Mouse (Mus musculus): ENCODE measurements around the gene Armh3.

- TF ChIP-seq POLR2A (IDR thresholded peaks at IDR 0.05; ENCODE audit: low read depth, low read length): no peak
- no peak for TF ChIP-seq ZMIZ1 (IDR thresholded peaks at IDR 0.05; ENCODE audit: low read depth, low read length)
- TF ChIP-seq EP300 (IDR thresholded peaks at IDR 0.05; ENCODE audit: low read length): no peak
- no peak for TF ChIP-seq CTCF (conservative IDR thresholded peaks at IDR 0.05 in 1 of 2, IDR thresholded peaks at IDR 0.05 in 1 of 2; ENCODE audit: low read depth in 2 of 2, low read length in 2 of 2)
- no peak for TF ChIP-seq E2F4 (IDR thresholded peaks at IDR 0.05; ENCODE audit: insufficient replicate concordance, low read depth, low read length)
- TF ChIP-seq MYC (IDR thresholded peaks at IDR 0.05; ENCODE audit: low read depth, low read length): no peak
- TF ChIP-seq USF1 (IDR thresholded peaks at IDR 0.05; ENCODE audit: low read depth, low read length): no peak
- TF ChIP-seq NELFE (IDR thresholded peaks at IDR 0.05; ENCODE audit: low read depth, low read length): no peak
- TF ChIP-seq MAZ (IDR thresholded peaks at IDR 0.05; ENCODE audit: low read depth, low read length): no peak
- TF ChIP-seq ELF1 (IDR thresholded peaks at IDR 0.05; ENCODE audit: low read depth, low read length): no peak
- no peak for TF ChIP-seq CHD2 (IDR thresholded peaks at IDR 0.05; ENCODE audit: low read length)
- TF ChIP-seq POLR2AphosphoS2 (IDR thresholded peaks at IDR 0.05; ENCODE audit: low read depth, low read length): no peak
- no peak for TF ChIP-seq MXI1 (IDR thresholded peaks at IDR 0.05; ENCODE audit: low read depth, low read length)
- TF ChIP-seq BHLHE40 (IDR thresholded peaks at IDR 0.05; ENCODE audit: low read depth, low read length): no peak
Observed at GRCm38 (mm10) chr19:45771501-45771900, 226.8 kb downstream of the Armh3 start.

Data from CH12.LX (cell line).